Mouse (Mus musculus) lung, adult 2 months (tissue): Measurements from ENCODE around the gene Hoxd10.

ENCODE experiments used
- CTCF ChIP-seq: fragments of 200-500 bp; IDR thresholded peaks from 2 replicates; pipeline ENCODE4 v1.5.1; 2011; ENCODE audit warnings: mild to moderate bottlenecking, low read length, control low read depth; ENCODE audit not compliant: insufficient read depth
- POLR2A ChIP-seq: fragments of 200-500 bp; IDR thresholded peaks from 2 replicates; pipeline ENCODE4 v1.6.1; 2011; ENCODE audit warnings: low read depth, mild to moderate bottlenecking, control low read depth, low read length, borderline replicate concordance; ENCODE audit errors: extremely low read depth

DNA sequence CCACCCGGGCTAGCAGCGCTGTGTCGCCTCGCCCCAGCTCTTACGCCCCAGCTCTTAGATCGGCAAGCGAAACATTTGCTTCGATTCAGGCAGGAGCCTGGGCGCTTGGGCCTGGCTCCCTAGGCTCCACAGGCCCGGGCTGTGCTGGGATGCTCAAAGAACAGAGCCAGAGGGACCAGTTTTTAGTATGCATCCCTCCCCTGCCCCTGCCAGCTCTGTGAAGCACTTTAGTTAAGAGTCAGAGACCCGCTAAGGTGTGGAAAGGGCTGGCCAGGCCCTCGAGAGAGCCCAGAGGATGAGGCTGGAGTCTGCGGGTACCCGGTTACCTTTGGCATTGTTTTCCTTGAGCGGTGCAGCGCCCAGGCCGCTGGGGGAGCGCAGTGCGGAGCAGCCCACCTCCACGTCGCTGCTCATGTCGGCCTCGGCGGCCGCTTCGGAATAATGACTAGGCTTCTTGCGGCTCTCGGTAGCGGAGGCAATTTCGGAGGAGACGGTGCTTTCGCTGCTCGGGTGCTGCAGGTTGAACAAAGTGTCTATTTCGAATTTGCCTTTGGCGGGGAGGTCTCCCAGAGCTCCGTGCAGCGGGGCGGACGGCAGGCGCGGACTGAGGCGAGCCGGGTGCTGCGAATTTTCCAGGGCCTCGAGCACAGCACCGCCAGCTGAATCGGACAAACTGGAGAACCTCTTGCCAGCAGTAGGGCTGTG is 32.9 kb upstream of the Hoxd10 start:
- TF ChIP-seq POLR2A (no peak), CTCF (no peak)
